Mouse (Mus musculus): ENCODE measurements around the gene Cdh4. TPM values are rescaled to one million over a fixed set of nuclear protein-coding genes. Genes with fewer than 3 reads are reported as not detected.
A peak's percentile ranks its signal among the peaks of the same experiment; 100 is the strongest.

Cdh4 gene
- polyA plus RNA-seq, 1 experiment from 2014 or later: 8.8 TPM

DNA sequence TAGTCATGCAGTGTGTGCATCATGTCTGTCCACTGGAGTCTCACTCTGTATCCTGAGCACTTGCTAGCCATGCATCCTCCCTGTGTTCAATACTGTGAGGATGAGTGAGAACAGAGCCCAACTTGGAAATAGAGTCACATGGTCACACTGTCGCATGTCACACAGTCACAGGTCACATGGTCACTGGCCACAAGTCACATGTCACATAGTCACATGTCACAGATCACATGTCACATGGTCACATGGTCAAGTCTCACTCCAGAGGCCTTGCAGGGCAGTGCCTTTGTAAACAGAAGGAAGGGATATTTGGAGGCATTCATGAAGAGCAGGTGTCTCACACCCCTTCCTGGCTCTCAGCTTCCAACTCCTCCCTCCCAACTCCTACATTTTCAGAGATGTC is 217.0 kb downstream of the Cdh4 start:
- 93% methylated on average over 1 of the region's 1 CpGs for WGBS

DNA sequence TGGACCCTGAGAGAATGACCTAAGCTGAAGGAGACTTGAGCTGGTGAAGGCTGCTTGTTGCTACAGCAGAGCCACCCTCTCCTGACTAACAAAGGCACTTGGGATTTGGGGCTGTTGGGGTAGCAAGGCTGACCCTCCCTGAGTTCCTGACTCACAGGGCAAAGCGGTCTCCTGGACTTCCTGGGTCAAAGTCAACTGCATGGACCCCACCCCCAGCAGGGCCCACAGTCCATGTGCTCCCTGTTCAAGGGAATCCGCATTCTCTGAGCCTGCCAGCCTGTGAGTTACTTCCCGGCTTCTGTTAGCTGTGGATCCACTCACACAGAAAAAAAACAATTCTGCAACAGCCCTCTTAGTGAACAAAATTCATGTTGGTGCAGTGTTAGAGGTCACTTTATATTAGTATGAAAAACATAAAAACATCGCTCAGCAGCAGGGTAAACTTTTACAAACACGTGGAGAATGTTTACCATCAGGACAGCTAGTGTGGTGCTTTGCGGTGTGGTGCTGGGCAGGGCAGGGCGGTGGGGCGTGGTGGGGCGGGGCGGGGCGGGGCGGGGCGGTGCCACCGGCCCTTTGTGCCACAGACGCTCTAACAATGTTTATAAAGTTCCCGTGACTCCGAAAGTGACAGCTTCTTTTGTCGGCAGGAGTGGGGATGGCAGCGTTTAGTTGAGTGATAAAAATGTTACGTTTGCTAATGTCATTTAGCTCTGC is 219.9 kb downstream of the Cdh4 start:
- Histone ChIP-seq H3K4me3 (peak overlapping the region; percentile 1; the same call in 1 of the 2 replicates), H3K27me3 (peaks cover 33% of the 10 kb centered on the region), H3K9me3 (no peaks in the 10 kb centered on the region), H3K27ac (no peak overlapping the region), H3K36me3 (no peaks in the 10 kb centered on the region), H3K4me1 (no peaks in the 10 kb centered on the region), H3K9ac (no peak overlapping the region), H3K4me2 (no peak overlapping the region)
- no peak for ATAC-seq (ENCODE audit: insufficient number of reproducible peaks, low FRiP score, low TSS enrichment, low read depth)
- 3% methylated on average over 20 of the region's 20 CpGs for WGBS

More for the DNA sequence above, 217.0 kb downstream of the Cdh4 start:
- ATAC-seq (ENCODE audit: insufficient number of reproducible peaks, low FRiP score, low TSS enrichment, low read depth): no peak
- Histone ChIP-seq H3K4me3 (no peak overlapping the region), H3K36me3 (no peaks in the 10 kb centered on the region), H3K27me3 (peaks cover 20% of the 10 kb centered on the region), H3K4me2 (no peak overlapping the region), H3K9ac (no peak overlapping the region), H3K4me1 (no peaks in the 10 kb centered on the region), H3K27ac (no peak overlapping the region), H3K9me3 (no peaks in the 10 kb centered on the region)

- Histone ChIP-seq H3K4me2 (no peak overlapping the region), H3K4me1 (no peaks in the 10 kb centered on the region), H3K36me3 (no peaks in the 10 kb centered on the region), H3K27me3 (peaks cover 38% of the 10 kb centered on the region), H3K4me3 (peak overlapping the region; percentile 1; the same call in 1 of the 2 replicates), H3K9me3 (no peaks in the 10 kb centered on the region), H3K9ac (no peak overlapping the region), H3K27ac (no peak overlapping the region)
- ATAC-seq (ENCODE audit: insufficient number of reproducible peaks, low FRiP score, low TSS enrichment, low read depth): no peak
- 6% methylated on average over 9 of the region's 9 CpGs for WGBS
These were observed 220.5 kb downstream of the Cdh4 start for GRCm38 (mm10) chr2:179662739-179663138.

DNA sequence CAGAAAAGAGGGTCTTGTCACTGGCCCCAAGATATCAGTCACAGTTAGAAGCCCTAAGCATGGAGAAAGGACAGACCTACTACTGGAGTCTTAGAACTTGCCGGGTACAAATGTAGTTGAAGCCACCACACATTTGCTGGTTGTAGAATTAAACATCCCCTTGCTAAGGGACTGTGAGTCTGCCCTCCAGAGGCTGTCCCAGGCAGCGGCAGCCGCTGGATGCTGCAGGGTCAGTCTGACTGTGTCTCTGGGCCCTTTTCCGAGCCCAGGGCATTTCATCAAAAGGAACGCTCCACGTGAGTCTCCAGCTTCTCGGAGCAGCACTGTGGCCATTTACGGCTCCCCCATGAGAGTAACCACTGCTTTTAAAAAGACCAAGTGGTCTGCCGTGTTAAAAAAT is 221.4 kb downstream of the Cdh4 start:
- Histone ChIP-seq H3K9ac (no peak overlapping the region), H3K27me3 (peaks cover 46% of the 10 kb centered on the region), H3K9me3 (no peaks in the 10 kb centered on the region), H3K27ac (no peak overlapping the region), H3K36me3 (no peaks in the 10 kb centered on the region), H3K4me2 (no peak overlapping the region), H3K4me1 (no peaks in the 10 kb centered on the region), H3K4me3 (no peak overlapping the region)
- no peak for ATAC-seq (ENCODE audit: insufficient number of reproducible peaks, low FRiP score, low TSS enrichment, low read depth)
- WGBS: 19% methylated on average over 9 of the region's 9 CpGs

DNA sequence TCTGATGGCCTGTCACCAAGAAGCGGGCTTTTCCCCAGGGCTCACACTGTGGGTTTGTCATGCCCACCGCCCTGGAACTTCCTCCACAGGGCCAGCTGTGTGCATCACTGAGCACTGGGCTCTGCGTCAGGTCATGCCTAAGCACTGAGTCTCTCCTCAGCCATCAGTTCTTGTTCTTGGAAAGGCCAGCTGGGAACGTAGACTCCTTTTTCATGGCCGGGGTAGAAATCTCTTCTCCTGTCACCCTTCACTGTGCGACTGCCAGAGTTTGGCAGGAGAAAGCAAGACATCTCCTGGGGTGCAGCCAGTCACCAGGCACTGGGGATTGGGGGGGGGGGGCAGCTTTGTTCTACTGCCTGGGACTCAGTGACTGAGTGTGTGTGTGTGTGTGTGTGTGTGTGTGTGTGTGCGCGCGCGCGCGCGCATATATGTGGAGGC is 222.0 kb downstream of the Cdh4 start:
- Histone ChIP-seq H3K4me1 (no peaks in the 10 kb centered on the region), H3K27me3 (peaks cover 49% of the 10 kb centered on the region), H3K9ac (no peak overlapping the region), H3K27ac (no peak overlapping the region), H3K4me2 (no peak overlapping the region), H3K9me3 (no peaks in the 10 kb centered on the region), H3K4me3 (no peak overlapping the region), H3K36me3 (no peaks in the 10 kb centered on the region)
- 71% methylated on average over 13 of the region's 13 CpGs for WGBS
- no peak for ATAC-seq (ENCODE audit: insufficient number of reproducible peaks, low FRiP score, low TSS enrichment, low read depth)

- 37% methylated on average over 10 of the region's 10 CpGs for WGBS
- Histone ChIP-seq H3K4me2 (no peak overlapping the region), H3K4me1 (no peaks in the 10 kb centered on the region), H3K36me3 (no peaks in the 10 kb centered on the region), H3K9ac (no peak overlapping the region), H3K9me3 (no peaks in the 10 kb centered on the region), H3K4me3 (no peak overlapping the region), H3K27ac (no peak overlapping the region), H3K27me3 (peaks cover 37% of the 10 kb centered on the region)
- no peak for ATAC-seq (ENCODE audit: insufficient number of reproducible peaks, low FRiP score, low TSS enrichment, low read depth)
These were observed 228.5 kb downstream of the Cdh4 start for GRCm38 (mm10) chr2:179670689-179671088.

DNA sequence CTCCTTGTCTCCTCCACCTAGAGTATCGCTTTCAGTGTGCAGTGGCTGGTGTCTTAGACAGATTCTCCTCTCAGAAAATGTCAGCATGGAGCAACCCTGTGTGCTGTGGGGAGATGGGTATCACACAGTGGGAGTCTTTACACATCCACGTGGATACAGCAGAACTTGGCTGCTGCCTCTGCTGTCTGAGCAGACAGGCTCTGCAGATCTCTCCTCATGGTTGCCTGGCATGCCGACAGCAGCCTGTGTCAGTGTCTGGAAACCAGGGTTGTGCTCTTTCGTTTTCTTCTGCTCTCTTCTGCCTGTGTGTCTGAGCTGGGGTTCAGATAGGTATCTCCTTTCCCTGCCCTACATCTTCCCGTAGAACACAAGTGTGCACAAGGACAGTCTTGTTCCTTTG is 237.6 kb downstream of the Cdh4 start:
- Histone ChIP-seq H3K27ac (no peak overlapping the region), H3K4me3 (no peak overlapping the region), H3K9me3 (no peaks in the 10 kb centered on the region), H3K27me3 (peaks cover 61% of the 10 kb centered on the region), H3K4me2 (no peak overlapping the region), H3K4me1 (no peaks in the 10 kb centered on the region), H3K9ac (no peak overlapping the region), H3K36me3 (no peaks in the 10 kb centered on the region)
- ATAC-seq (ENCODE audit: insufficient number of reproducible peaks, low FRiP score, low TSS enrichment, low read depth): no peak
- WGBS: 65% methylated on average over 5 of the region's 5 CpGs

- H3K4me3 ChIP-seq: no peak overlapping the region
- 75% methylated on average over 1 of the region's 1 CpGs for WGBS
These were observed 239.2 kb downstream of the Cdh4 start for GRCm38 (mm10) chr2:179681386-179681785.

GRCm38 (mm10) chr2:179687243-179687681 is 245.0 kb downstream of the Cdh4 start:
- peaks cover 15% of the 10 kb centered on the region for H3K4me1 ChIP-seq
- no peaks in the 10 kb centered on the region for H3K9me3 ChIP-seq
- no peak overlapping the region for H3K4me2 ChIP-seq
- no peak overlapping the region for H3K27ac ChIP-seq
- ATAC-seq (ENCODE audit: insufficient number of reproducible peaks, low FRiP score, low TSS enrichment, low read depth): no peak
- H3K27me3 ChIP-seq: peaks cover 55% of the 10 kb centered on the region
- no peak overlapping the region for H3K9ac ChIP-seq
- no peaks in the 10 kb centered on the region for H3K36me3 ChIP-seq
- WGBS: 11% methylated on average over 12 of the region's 12 CpGs
- H3K4me3 ChIP-seq: no peak overlapping the region

More at GRCm38 (mm10) chr2:179681386-179681785, 239.2 kb downstream of the Cdh4 start:
- no peak overlapping the region for H3K9ac ChIP-seq
- no peak for ATAC-seq (ENCODE audit: insufficient number of reproducible peaks, low FRiP score, low TSS enrichment, low read depth)
- no peaks in the 10 kb centered on the region for H3K9me3 ChIP-seq
- peaks cover 69% of the 10 kb centered on the region for H3K27me3 ChIP-seq
- H3K27ac ChIP-seq: no peak overlapping the region
- H3K4me1 ChIP-seq: no peaks in the 10 kb centered on the region
- no peaks in the 10 kb centered on the region for H3K36me3 ChIP-seq
- no peak overlapping the region for H3K4me2 ChIP-seq

GRCm38 (mm10) chr2:179688976-179689375 is 246.7 kb downstream of the Cdh4 start:
- WGBS: 77% methylated on average over 5 of the region's 5 CpGs
- ATAC-seq (ENCODE audit: insufficient number of reproducible peaks, low FRiP score, low TSS enrichment, low read depth): no peak
- Histone ChIP-seq H3K9ac (no peak overlapping the region), H3K27ac (no peak overlapping the region), H3K9me3 (no peaks in the 10 kb centered on the region), H3K4me2 (no peak overlapping the region), H3K36me3 (no peaks in the 10 kb centered on the region), H3K27me3 (peaks cover 58% of the 10 kb centered on the region), H3K4me1 (peaks cover 15% of the 10 kb centered on the region), H3K4me3 (no peak overlapping the region)

DNA sequence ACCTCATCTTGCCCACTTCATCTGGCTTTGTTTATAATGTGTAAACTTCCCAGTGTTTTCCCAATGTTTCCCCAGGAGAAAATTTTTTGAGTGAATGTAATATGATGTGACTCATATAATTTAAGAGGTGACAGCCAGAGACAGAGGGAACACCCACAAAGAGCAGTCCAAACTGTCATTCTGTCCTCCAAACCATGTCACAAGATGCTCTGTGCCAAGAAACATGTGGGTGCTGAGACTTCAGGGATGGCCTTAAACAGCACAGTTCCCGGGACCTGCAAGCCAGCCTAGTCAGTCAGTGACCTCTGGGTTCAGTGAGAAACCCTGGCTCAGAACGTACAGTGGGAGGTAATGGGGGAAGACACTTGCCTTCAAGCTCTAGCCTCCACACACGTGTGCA is 247.5 kb downstream of the Cdh4 start:
- peaks cover 15% of the 10 kb centered on the region for H3K4me1 ChIP-seq
- no peak overlapping the region for H3K9ac ChIP-seq
- no peak overlapping the region for H3K27ac ChIP-seq
- no peak overlapping the region for H3K4me2 ChIP-seq
- no peaks in the 10 kb centered on the region for H3K9me3 ChIP-seq
- no peak for ATAC-seq (ENCODE audit: insufficient number of reproducible peaks, low FRiP score, low TSS enrichment, low read depth)
- peaks cover 58% of the 10 kb centered on the region for H3K27me3 ChIP-seq
- WGBS: 49% methylated on average over 3 of the region's 3 CpGs
- no peak overlapping the region for H3K4me3 ChIP-seq
- H3K36me3 ChIP-seq: no peaks in the 10 kb centered on the region

DNA sequence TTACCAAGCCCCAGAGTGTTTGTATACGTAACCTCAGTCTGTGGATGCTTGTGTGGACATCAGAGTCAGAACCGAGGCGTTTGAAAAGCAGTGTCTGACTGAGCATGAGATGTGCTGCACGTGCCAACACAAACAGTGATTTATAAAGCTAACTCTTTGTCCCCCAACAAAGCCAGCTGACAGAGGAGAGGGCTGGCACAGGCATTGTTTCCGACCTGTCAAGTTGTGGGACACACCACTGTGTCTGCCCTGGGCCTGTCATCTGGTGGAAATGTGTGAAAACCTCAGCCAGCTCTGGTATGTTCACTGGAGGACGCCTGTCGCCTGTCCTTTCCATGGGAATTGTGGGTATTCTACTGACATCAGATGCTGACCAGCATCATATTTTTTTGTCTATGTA is 248.3 kb downstream of the Cdh4 start:
- Histone ChIP-seq H3K9me3 (no peaks in the 10 kb centered on the region), H3K36me3 (no peaks in the 10 kb centered on the region), H3K4me3 (no peak overlapping the region), H3K4me2 (no peak overlapping the region), H3K9ac (no peak overlapping the region), H3K4me1 (peaks cover 15% of the 10 kb centered on the region), H3K27ac (no peak overlapping the region), H3K27me3 (peaks cover 58% of the 10 kb centered on the region)
- ATAC-seq (ENCODE audit: insufficient number of reproducible peaks, low FRiP score, low TSS enrichment, low read depth): no peak
- WGBS: 60% methylated on average over 7 of the region's 7 CpGs
